Mouse (Mus musculus) forebrain, embryonic 10.5 days (tissue): Measurements from ENCODE around the gene Uap1. TPM values are rescaled to one million over a fixed set of nuclear protein-coding genes. Genes with fewer than 3 reads are reported as not detected.

Experiments
- polyA plus RNA-seq: library from polyadenylated mRNA; unstranded; fragments of >200 nt; fragmentation: Nextera tagmentation; extraction: Ambion mirVana; gene quantifications from 2 replicates; pipeline ENCODE4 v1.2.1, GENCODE M21; 2016

Gene Uap1
- polyA plus RNA-seq, 1 experiment from 2014 or later: 53.3 TPM

Other genes starting within 250 kb of the Uap1 start
- gene Ccdc190, start 246.3 kb downstream of the Uap1 start, polyA plus RNA-seq: 0.23 and 0.53 TPM in 2 replicates
- gene Hsd17b7, start 205.7 kb downstream of the Uap1 start, polyA plus RNA-seq: 19.3 and 20.8 TPM in 2 replicates
- 28.7 and 30.7 TPM in 2 replicates for gene Ddr2, start 64.2 kb downstream of the Uap1 start, polyA plus RNA-seq
- 10.0 and 10.1 TPM in 2 replicates for gene Uhmk1, start 40.4 kb upstream of the Uap1 start, polyA plus RNA-seq
- gene Sh2d1b2, start 57.8 kb upstream of the Uap1 start, polyA plus RNA-seq: not detected in 2 replicates
- gene Sh2d1b1, start 102.4 kb upstream of the Uap1 start, polyA plus RNA-seq: not detected in 2 replicates
- 3.4 and 3.6 TPM in 2 replicates for gene Gm7694, start 131.4 kb upstream of the Uap1 start, polyA plus RNA-seq
- 1.5 and 1.9 TPM in 2 replicates for gene Spata46, start 133.8 kb upstream of the Uap1 start, polyA plus RNA-seq